Mouse (Mus musculus) 3134 (cell line): ENCODE data around the gene Pcsk5.
"Not testable (repeated sequence)": the region's sequence is repeated elsewhere in the genome, so short reads cannot be mapped to it uniquely, and the experiment has no call there.

Source experiments
- DNase-seq: peaks from one replicate; pipeline ENCODE4 v3.0.0-alpha.2; 2011; ENCODE audit warnings: low spot score; ENCODE audit not compliant: insufficient read length; ENCODE audit errors: extremely low read depth

Gene Pcsk5

GRCm38 (mm10) chr19:17489041-17489865 is 348.2 kb downstream of the Pcsk5 start:
- DNase-seq, result no peak

GRCm38 (mm10) chr19:17482126-17482790 is 355.2 kb downstream of the Pcsk5 start:
- no peak for DNase-seq

DNA sequence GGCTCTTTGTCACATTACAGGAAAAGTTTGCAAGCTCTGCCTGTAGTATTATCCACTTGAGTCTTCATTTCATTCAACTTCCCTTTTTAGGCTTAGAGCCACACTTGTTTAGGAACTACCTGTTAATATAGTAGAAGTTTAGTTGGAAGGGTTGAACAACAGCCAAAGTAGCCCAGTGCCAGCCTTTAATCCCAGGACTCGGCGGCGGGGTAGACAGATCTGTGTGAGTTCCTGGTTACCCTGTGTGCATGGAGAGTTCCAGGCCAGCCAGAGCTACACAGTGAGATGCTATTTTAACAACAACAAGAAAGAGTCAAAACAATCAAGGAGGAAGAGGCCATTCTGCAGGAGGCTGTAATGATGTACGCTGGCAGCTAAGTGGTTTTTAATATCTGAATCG is 358.0 kb downstream of the Pcsk5 start:
- no peak for DNase-seq

DNA sequence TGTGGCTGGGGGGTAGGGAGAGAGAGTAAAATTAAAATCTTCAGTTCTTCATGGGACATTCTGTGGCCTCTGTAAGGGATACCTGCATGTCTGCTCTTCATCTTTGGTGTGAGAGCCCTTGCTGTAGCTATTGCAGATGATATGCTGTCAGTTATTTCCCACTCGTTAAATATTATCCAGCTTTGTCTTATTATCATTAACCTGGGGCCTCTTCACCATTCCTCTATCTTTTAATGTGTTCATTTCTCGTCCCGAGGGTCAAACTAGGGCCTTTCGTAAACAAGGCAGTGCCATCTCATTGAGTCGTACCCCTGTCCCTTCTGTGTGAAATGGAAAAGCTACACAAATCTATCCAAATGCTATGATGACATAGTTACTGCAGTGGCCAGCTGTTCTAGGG is 361.4 kb downstream of the Pcsk5 start:
- DNase-seq, result no peak

- not testable (repeated sequence) for DNase-seq
Measured at GRCm38 (mm10) chr19:17473138-17473537, 364.3 kb downstream of the Pcsk5 start.

DNA sequence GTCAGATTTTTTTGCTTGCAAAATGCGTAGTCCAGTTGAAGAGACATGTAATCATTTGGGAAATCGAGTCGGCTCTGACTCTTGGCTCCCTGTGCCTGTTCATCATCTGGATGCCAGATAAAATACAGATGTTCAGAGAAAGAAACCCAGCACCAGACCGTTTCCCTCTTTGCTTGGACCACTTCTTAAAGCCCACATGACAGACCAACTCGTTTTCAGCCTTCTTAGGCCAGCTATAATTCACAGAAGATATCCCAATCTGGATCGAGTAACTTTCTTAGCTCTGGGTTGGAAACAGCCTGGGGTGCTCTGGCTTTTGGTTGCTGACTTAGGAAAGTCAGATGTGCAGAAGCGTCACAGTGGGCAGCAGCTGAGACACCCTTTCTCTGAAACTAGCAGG is 365.6 kb downstream of the Pcsk5 start:
- DNase-seq, result no peak

DNA sequence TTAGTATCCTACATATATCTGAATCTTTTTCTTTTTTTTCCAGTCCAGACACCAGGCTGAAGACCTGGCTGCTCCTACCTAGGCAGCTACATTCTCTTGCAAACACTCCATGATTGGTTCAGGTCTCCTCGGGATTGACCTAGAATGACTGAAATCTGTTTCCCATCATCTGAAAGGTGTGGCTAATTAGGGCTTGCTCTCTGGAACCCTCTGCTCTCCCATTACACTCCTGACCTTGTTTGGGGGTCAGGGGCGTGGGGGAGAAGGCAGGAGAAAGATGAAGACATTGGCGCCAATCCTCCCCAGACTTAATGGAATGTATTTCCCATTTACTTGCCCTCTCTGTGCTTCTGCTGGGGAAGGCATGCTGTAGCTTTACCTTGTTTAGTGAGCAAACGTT is 366.2 kb downstream of the Pcsk5 start:
- DNase-seq, result no peak

GRCm38 (mm10) chr19:17467556-17468211 is 369.7 kb downstream of the Pcsk5 start:
- DNase-seq, result no peak

- DNase-seq, result no peak
Measured at GRCm38 (mm10) chr19:17452001-17452400, 385.4 kb downstream of the Pcsk5 start.

DNA sequence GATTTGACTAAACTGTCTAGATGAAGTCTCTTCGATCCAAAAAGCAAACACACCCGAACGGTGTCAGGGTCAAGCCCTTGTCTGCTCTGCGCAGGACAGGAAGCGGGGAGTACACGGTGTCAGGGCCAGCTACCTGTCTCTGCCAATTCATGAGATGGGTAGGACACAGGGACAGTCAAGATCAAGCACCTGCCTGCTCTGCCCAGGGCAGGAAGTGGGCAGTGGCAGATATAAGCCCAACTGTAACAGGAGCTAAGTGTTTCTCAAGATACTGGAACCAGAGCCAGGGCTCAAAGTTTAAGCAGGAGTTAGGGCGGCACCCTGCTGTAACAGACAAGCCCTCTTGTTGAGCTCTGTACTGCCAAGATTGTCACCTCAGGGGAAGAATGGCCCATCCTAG is 393.9 kb downstream of the Pcsk5 start:
- no peak for DNase-seq

DNA sequence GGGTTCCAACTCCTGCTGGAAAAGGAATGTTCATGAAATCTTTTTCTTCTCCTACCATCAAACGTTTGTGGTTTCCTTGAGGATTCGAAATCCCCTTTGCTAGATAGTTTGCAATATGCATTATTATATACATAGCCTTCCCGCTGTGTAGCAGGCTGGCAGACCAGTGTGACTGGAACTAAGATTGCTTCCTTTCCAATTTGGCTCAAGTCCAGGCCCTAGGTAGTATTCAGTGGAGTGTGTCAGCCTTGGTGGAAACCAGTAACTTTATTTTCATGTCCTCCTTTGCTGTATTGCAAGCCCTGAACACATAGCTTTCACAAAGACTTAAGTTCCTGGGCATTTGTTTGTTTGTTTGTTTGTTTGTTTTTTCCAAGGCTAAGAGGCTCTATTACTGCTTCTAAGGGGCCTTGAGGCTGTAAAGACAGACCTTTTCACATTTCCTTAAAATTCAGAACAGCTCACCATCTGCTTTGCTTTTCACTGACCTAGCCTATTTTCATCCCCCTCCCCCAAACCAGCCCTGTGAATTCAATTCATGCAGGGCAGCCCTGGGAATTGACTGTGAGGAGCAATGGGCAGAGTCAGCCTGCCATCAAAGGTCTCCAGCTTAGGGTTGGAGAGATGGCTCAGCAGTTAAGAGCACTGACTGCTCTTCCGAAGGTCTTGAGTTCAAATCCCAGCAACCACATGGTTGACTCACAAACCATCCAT is 397.8 kb downstream of the Pcsk5 start:
- DNase-seq, result no peak

DNA sequence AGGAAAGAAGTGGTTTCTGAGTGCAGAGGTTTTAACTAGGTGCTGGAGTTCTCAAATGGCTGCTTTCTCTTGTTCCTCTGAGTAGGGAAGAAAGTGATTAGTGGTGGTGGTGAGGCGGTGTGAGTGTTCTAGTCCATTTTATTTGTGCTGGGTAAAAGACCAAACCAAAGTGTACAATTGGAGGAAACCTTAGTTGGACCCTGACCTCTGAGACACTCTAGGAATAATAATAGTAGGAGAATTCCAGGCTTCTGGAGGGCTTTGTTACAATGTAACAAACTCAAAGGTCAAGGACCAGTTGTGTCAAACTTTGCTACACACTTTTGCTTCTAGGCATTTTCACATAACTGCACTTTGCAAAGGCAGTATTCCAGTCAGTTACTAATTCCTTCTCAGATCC is 400.8 kb downstream of the Pcsk5 start:
- DNase-seq, result no peak

DNA sequence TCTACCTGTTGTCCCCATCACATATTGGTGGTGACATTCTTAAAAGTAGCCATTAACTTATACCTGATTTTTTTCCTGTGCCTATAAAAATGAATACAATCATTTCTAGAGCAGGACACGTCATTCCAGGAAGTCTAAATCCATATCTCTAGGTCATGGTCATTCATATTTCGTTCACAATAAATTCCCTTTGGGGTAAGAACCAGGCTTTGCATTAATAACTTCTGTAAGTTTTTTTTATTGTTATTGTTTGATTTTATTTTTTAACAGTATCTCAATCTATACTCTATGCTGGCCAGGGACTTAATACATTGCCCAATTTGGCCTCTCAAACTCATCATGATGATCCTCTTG is 408.9 kb downstream of the Pcsk5 start:
- no peak for DNase-seq

GRCm38 (mm10) chr19:17427824-17428560 is 409.4 kb downstream of the Pcsk5 start:
- no peak for DNase-seq

DNA sequence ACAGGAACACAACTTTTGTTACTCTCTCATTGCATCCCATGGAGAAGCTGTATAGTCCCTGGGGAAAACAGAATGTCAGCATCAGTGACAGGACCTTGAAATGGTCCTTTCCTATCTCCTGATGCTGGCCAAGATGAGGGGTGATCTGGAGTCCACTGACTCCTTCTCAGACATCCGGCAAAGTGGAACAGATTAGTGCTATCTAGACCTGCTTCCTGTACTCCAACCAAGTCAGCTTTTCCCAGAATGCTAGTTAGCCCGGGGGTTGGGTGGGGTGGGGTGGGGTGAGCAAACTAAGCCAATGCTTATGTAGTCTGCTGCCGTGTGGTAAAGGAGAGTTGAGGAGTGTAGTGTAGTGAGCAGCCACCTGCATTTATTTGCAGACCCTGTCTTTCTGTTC is 414.1 kb downstream of the Pcsk5 start:
- DNase-seq, result no peak

DNA sequence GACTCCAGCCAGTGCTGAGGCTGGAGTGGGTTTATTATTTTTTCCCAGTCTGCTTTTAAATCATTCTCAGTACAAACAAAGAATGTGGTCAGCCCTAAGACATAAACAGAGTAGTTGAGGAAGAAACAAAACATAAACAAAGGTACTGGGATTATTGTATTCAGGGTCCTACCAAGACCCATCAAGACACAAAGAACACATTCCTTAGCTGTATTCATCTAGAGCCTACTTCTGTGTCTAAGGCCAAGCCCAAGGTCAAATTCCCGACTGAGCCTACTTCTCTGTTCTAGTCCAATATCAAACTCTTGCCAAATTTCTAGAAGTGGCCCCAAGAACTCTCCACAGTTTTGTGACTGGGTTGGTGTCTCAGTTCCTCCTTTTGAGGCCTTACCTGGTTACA is 419.6 kb downstream of the Pcsk5 start:
- no peak for DNase-seq

GRCm38 (mm10) chr19:17412915-17413459 is 424.4 kb downstream of the Pcsk5 start:
- no peak for DNase-seq

GRCm38 (mm10) chr19:17410465-17411065 is 426.9 kb downstream of the Pcsk5 start:
- DNase-seq, result no peak

- no peak for DNase-seq
Measured at GRCm38 (mm10) chr19:17409351-17409750, 428.1 kb downstream of the Pcsk5 start.

- DNase-seq, result no peak
Measured at GRCm38 (mm10) chr19:17408591-17408990, 428.8 kb downstream of the Pcsk5 start.
